Mouse (Mus musculus) thymus, postnatal 14 days (tissue): Measurements from ENCODE around the gene Tmprss11a.

Experiments
- DNase-seq: peaks from one replicate; pipeline ENCODE4 v3.0.0; 2021

The Tmprss11a gene

DNA sequence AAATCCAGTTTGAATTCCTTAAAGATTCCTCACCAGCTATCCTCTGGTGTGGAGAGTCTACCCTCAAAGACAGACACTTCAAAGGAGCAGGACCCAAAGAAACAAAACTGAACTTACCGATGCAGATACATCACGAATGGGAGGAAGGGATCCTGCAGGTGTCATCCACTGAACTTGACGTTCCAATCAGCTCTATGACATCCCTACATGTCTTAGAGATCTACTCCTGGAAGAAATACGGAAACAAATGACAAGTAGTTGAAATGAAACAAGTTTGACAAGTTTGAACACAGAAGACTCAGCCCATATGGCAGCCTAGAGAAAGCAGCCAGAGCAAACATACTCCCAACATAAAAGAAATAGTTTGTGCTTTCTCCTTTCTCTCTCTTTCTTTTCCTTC lies at the start of gene Tmprss11a:
Tmprss11a (minus strand) TSS at position 101 of the 400 bp plus-strand sequence.
- no peak for DNase-seq

DNA sequence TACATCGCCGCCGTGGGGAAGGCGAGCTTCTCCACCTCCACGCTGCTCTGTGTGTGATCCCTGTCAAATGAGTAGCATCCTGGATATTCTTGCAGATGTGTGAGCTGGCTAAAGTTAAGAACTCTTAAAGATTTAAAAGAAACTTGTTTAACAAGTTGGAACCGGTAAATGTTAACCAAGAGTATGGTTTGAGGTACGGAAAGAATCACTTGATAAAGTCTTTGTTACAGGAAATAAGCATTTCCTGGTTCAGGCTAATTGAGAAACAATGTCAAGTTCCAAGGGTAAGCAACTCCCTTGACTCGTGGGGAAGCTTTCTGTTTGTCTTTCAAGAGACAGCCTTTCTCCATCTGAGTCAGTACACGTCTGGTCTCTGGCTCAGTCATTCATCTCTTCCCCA lies 49.7 kb upstream of the Tmprss11a start, which contains the start of gene Tmprss11g:
Tmprss11g (minus strand) TSS at position 101 of the 400 bp plus-strand sequence.
- DNase-seq = no peak

DNA sequence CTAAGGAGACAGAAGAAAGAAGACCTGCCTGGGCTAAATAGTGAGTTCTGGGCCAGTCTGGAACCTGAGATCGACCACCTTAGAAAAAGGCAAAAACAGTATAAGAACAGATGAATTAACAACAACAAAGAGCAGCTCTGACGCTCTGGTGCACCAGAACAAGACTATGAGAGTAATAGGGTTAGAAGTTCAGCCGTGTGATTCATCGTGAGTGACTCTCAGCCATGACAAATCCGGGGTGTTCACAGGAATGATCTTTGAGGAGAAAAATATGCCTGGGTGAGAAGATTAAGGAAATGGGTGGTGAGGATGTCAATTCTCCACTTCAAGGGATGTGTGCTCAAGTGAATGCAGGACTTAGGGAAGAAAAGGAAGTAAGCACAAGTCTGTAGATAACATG lies 42.7 kb upstream of the Tmprss11a start:
- no peak for DNase-seq

DNA sequence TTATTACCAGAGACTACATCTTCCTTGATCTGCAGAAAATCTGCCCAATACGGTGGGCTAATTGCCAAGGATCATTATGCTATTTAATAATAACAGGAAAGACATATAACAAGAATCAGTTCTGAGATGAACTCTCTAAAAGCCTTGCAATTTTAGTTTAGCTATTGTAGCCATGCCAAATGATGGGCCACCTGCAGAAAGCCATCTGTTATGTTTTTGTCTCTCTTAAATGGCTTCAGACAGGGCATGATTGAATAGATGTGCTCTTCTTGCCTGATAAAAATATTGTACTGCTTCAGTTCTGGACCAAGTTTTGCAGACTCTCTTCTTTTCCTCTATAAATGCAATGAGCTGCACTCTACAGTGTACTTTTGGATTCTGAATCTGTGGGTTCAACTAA lies 24.7 kb upstream of the Tmprss11a start:
- no peak for DNase-seq

DNA sequence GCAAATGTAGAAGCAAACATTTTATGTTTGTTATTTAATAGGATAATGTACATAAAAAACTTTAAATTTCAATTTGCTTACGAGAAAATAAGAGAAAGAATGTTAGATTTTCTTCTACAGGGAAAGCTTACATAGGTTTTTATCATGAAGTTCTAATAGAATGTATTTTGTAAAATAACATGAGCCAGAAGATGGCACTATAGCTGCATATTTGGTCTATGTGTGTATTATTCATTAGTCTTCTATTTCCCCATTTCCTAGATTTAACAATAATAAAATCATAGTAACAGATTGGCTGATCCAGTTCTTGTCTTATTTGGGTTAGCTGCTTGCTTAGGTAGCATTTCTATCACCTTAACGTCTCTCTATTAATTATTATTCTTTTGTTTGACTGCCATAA lies 13.8 kb upstream of the Tmprss11a start:
- no peak for DNase-seq

DNA sequence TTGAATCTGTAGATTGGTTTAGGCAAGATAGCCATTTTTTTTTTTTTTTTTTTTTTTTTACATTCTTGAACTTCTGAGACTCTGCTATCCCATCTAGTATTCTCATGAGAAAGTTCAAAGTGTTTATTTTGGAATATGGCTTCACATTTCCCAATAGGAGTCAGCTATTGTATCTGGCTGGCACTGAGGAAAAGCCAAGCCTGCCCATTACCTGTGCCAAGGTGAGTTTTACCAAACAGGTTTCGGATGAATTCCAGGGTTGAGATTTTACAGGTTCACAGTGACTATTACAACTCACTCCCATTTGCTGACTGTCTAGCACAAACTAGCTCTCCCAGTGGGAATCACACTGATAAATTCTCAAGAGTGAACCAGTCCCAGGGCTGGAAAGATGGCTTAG lies 13.2 kb upstream of the Tmprss11a start:
- no peak for DNase-seq

DNA sequence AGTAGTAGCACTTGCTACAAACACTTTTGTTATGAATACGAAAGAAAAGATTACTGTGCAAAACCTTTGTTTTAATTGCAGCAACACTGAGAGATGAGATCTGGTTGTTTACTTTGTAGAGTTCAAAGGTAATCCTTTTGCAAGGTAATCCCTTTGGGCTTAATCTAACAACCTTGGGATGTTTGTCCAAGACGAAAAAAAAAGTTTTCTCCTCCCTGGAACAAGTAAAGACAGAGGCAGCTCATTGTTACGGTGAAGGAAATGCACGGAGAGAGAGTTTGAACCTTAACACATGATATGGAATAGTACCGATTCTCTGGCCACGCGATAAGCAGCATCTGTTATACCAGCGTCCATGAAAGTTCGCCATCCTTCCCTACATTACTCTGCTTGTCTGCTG lies 5.1 kb upstream of the Tmprss11a start:
- DNase-seq = no peak

DNA sequence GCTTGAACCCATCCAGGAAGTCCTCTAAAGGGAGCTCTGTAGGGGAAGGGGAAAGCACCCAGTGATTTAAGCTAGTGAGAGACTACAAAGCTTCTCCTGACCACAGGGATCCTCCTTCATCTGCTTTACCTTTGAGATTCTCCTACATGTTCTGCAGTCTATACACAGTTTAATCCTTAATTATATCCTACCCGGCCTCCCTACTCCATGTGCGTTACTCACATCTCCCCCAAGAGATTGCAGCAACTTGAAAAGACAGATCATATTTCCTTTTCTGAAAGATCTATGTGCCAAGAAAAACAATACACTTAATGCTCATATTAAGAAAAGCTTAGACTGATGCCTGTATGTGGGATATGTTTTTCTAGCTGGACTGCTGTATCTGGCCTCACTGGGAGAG lies 29.5 kb downstream of the Tmprss11a start:
- no peak for DNase-seq

DNA sequence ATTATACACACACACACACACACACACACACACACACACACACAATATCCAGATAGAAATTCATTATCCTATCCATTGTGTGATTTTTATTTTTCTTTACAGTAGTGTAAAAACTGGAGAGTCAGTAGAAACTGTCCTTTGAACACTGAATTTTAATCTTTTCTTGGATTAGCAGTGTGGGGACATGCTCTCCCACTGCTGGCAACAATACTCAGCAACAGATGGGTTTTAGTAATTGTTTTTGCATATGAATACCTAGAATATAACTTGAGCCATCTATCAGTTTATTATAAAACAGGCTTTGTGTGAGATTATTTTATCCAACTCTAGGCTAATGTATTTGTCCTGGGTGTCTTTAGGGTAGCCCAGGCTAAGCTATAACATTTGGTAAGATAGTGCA lies 30.2 kb downstream of the Tmprss11a start:
- DNase-seq = no peak

DNA sequence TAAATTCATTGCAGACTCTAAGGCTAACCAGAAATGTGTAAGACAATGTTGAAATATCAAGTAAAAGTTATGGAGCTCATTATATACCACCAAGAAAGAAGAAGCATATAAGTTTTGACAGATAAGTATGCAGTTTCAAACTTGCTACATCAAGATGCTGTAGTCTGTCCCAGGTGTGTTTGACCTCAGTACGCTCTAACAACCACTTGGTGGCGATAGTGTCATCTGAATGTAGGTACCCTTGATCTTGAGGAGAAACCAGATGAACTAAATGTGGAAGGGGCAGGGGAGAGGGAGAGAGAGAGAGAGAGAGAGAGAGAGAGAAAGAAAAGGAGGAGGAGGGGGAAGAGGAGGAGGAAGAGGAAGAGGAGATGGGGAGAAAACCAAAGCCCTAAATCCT lies 36.1 kb downstream of the Tmprss11a start:
- DNase-seq = no peak

DNA sequence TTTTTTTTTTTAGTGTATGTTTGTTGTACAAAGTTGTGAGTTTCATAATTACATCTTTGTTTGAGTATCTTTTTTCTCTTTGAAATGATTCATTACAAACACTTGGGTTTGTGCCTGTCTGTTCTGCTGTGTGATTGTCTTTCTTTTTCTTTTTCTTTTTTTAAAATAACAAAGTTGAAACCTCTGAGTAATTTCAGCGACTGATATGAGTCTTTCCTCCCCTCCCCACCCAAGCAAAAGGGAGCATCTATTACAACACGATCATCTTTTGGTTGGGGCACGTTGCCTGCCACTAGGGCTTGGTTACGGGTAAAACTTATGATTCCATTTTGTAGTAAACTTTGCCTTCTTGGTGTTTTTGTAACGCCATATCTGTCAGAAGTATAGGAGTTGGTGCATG lies 37.7 kb downstream of the Tmprss11a start:
- no peak for DNase-seq

DNA sequence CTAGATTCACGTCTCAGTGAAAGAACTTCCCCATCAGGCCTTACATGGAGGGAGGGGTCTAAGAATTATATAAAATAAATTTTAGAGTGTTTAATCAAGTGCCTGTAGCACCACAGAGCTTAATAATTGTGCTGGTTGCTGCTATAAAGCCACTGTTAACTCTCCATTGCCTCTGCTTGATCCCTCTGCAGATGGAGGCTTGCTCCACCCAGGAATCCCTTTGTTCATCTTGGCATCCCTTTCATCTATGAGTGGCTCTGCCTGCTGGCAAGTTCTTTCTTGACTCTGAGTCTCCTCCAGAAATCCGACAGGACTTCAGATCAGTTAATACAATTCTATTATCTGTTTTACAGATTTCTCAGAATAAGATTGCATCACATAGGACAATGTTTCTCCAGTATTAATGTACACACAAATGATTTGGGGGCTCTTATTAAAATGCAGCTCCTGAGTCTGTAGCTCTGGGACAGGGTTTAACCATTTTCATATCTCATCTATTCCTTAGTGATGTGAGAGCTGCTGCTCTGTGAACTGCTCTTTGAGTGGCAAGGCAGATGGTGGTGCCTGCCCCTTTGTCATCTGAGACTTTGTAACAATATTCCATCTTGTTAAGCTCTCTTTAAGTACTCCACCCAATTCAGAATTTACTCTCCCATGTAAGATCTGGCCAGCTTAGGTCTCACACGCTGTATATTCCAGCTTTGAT lies 47.3 kb downstream of the Tmprss11a start:
- DNase-seq = no peak

DNA sequence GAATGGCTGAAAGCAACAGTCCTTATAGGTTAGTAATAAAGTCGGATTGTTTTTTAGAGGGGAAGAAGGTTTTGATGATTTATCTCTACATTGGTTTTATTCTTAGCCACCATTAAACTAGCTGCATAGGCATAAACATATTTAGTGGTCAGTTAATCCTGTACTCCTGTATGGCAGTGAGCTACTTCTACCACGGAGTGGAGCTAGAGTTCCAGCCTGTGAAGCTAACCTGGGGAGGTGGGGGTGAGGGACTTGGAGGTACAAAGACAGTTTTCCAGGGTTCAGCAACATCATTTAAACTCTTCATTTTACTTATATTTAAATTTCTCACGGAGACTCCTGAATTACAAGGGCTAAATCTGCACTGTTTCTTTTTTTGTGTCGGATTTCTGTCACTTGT lies 49.3 kb downstream of the Tmprss11a start:
- DNase-seq = no peak

DNA sequence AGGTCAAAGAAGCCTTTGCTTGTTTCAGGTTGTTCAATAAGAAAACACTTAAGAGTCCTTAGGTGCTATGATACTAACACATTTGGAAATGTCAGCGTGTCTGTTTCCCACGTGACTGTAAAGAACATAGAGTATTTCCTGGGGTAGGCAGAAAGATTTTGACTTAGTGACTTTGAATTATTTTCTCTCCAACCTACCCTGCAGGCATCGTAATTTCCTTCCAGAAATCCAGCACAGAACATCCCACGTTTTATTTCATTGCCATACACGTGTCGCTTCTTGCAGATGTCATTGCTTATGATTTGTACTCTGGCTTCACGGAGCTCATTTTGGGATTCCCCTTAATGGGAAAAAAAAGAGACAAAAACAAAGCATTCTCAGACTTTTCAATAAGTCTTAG lies 54.5 kb downstream of the Tmprss11a start:
- DNase-seq = no peak

DNA sequence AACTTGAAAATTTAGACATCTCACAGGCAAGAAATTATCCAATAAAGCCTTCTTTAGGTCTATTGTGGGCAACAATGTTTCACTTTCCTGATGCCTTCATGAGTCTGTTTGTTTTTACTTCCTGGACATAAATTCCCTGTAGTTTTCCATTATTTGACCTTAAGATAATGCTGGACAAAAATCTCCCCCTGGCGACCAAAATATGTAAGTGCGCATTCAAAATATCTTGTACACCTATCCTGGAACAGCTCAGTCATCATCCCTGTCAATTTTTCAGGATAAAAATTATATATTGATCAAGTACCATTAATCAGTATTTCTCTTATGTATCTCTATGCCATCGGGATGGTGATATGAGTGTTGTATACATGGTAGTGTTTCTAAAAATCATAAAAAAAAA lies 58.0 kb downstream of the Tmprss11a start:
- no peak for DNase-seq

DNA sequence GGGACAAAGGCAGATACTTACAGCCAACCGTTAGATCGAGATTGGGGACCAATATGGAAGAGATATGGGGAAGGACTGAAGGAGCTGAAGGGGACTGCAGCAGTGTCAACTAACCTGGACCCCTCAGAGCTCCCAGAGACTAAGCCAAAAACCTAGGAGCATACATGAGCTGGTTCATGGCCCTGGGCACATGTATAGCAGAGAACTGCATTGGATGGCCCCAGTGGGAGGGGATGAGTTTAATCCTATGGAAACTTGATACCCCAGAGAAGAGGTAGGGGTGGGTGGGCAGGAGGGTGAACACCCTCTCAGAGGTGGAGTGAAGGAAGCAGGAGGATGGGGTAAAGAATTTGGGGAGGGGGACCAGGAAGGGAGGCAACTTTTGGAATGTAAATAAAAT lies 60.8 kb downstream of the Tmprss11a start:
- DNase-seq = no peak

DNA sequence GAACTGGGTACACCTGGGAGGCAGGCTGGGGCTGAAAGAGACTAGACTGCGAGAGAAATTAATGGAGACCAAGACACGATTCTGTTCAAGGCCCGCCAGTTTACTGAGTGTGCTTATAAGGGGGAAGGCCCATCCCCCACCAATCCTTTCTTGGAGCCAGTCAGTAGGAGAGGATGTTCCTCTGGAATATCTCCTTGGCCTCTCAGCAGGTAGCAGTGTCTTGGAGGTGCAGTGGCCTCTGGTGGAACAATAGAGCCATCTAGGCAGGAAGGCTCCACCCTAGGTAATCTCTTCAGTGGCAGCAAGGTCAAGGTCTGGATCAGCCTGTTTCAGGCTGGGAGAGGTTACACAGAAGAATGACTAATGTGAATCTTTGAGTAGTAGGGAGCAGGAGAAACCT lies 61.6 kb downstream of the Tmprss11a start:
- no peak for DNase-seq

DNA sequence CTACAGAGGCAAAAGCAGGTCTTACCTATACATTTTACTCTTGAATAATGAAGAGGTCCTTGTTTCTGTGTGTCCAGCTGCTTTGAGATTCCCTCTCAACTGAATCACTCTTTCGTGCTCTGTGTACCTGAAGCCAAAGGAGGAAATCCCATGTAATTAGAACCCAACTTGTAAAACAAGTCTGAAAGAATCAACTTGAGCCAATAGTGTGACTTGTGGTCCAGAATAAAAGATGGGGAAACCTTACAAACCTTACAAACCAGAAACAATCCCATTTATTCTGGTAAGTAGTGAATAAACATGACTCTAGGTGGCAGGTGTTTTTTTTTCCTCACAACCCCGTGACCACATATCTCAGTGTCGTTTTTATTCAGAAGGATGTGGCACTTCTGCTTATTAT lies 95.5 kb downstream of the Tmprss11a start, which contains the start of gene Tmprss11d:
Tmprss11d (minus strand) TSS at position 101 of the 400 bp plus-strand sequence.
- no peak for DNase-seq
